Mouse (Mus musculus) ES-Bruce4 (cell line): ENCODE results near the gene Zbtb1. TPM values are rescaled to one million over a fixed set of nuclear protein-coding genes. Genes with fewer than 3 reads are reported as not detected.
A peak's percentile ranks its signal among the peaks of the same experiment; 100 is the strongest.

Experiments used
- H3K27ac ChIP-seq: 2 replicates; pipeline ENCODE4 v1.5.1; 2012; ENCODE audit warnings: low read length, inconsistent platforms; ENCODE audit not compliant: insufficient read depth
- H3K27me3 ChIP-seq: 2 replicates; pipeline ENCODE4 v1.6.1; 2012; ENCODE audit warnings: mild to moderate bottlenecking, low read length, inconsistent platforms; ENCODE audit not compliant: control insufficient read depth, poor library complexity, insufficient read depth, severe bottlenecking
- H3K36me3 ChIP-seq: 2 replicates; pipeline ENCODE4 v1.6.1; 2012; ENCODE audit warnings: inconsistent platforms, mild to moderate bottlenecking, low read length, moderate library complexity; ENCODE audit not compliant: control insufficient read depth, poor library complexity, insufficient read depth, severe bottlenecking
- H3K4me1 ChIP-seq: one replicate; pipeline ENCODE4 v1.8.1; 2011; ENCODE audit warnings: low read length; ENCODE audit not compliant: control insufficient read depth, insufficient read depth
- H3K4me3 ChIP-seq: 2 replicates; pipeline ENCODE4 v1.5.1; 2011; ENCODE audit warnings: low read depth, mild to moderate bottlenecking, low read length
- H3K9ac ChIP-seq: 2 replicates; pipeline ENCODE4 v1.6.1; 2012; ENCODE audit warnings: low read depth, mild to moderate bottlenecking, inconsistent platforms; ENCODE audit not compliant: poor library complexity, severe bottlenecking
- H3K9me3 ChIP-seq: replicated peaks from 2 replicates; pipeline ENCODE4 v1.6.1; 2012; ENCODE audit warnings: mild to moderate bottlenecking, low read length, inconsistent platforms; ENCODE audit not compliant: control insufficient read depth, poor library complexity, insufficient read depth, severe bottlenecking
- CTCF ChIP-seq: IDR thresholded peaks from one replicate; pipeline ENCODE4 v1.8.1; 2011; ENCODE audit warnings: low read depth, low read length
- EP300 ChIP-seq: IDR thresholded peaks from 2 replicates; pipeline ENCODE4 v1.6.1; 2011; ENCODE audit warnings: low read depth, low read length; ENCODE audit not compliant: insufficient read depth
- POLR2A ChIP-seq: IDR thresholded peaks from one replicate; pipeline ENCODE4 v1.8.1; 2011; ENCODE audit warnings: low read length; ENCODE audit not compliant: insufficient read depth
- polyA plus RNA-seq: library from polyadenylated mRNA; stranded (reverse); fragments of >200 nt; gene quantifications from 2 replicates; pipeline ENCODE4 v1.2.4, GENCODE M21; 2011; ENCODE audit warnings: low read depth; ENCODE audit not compliant: missing spikeins, insufficient read depth, insufficient read length

Zbtb1 gene
- polyA plus RNA-seq, 1 experiment: 6.1 TPM

- H3K36me3 ChIP-seq: no peaks in the 10 kb centered on the region
- no peaks in the 10 kb centered on the region for H3K4me1 ChIP-seq
- H3K4me3 ChIP-seq: no peak overlapping the region
- no peaks in the 10 kb centered on the region for H3K9me3 ChIP-seq
- no peaks in the 10 kb centered on the region for H3K27me3 ChIP-seq
- TF ChIP-seq POLR2A (no peak), CTCF (no peak), EP300 (no peak)
- no peak overlapping the region for H3K27ac ChIP-seq
- H3K9ac ChIP-seq: no peak overlapping the region
Measured at GRCm38 (mm10) chr12:76335641-76336040, 34.4 kb upstream of the Zbtb1 start.

- H3K9ac ChIP-seq: no peak overlapping the region
- no peaks in the 10 kb centered on the region for H3K36me3 ChIP-seq
- TF ChIP-seq POLR2A (no peak), CTCF (no peak), EP300 (no peak)
- no peak overlapping the region for H3K4me3 ChIP-seq
- no peaks in the 10 kb centered on the region for H3K9me3 ChIP-seq
- H3K27me3 ChIP-seq: no peaks in the 10 kb centered on the region
- no peak overlapping the region for H3K27ac ChIP-seq
- H3K4me1 ChIP-seq: no peaks in the 10 kb centered on the region
Measured at GRCm38 (mm10) chr12:76336111-76336965, 33.7 kb upstream of the Zbtb1 start.

GRCm38 (mm10) chr12:76341080-76341479, 29.0 kb upstream of the Zbtb1 start:
- no peaks in the 10 kb centered on the region for H3K4me1 ChIP-seq
- H3K27me3 ChIP-seq: no peaks in the 10 kb centered on the region
- H3K4me3 ChIP-seq: no peak overlapping the region
- no peak overlapping the region for H3K9ac ChIP-seq
- H3K36me3 ChIP-seq: no peaks in the 10 kb centered on the region
- no peak overlapping the region for H3K27ac ChIP-seq
- H3K9me3 ChIP-seq: no peaks in the 10 kb centered on the region
- TF ChIP-seq CTCF (peak; percentile 9), EP300 (no peak)

- Histone ChIP-seq H3K4me3 (no peak overlapping the region), H3K36me3 (peaks cover 9% of the 10 kb centered on the region)
Measured at GRCm38 (mm10) chr12:76345759-76346455, 24.2 kb upstream of the Zbtb1 start.

GRCm38 (mm10) chr12:76349680-76350220, 20.3 kb upstream of the Zbtb1 start:
- no peaks in the 10 kb centered on the region for H3K9me3 ChIP-seq
- H3K9ac ChIP-seq: no peak overlapping the region
- peaks cover 9% of the 10 kb centered on the region for H3K36me3 ChIP-seq
- no peak overlapping the region for H3K27ac ChIP-seq
- TF ChIP-seq POLR2A: no peak
- TF ChIP-seq EP300: no peak
- TF ChIP-seq CTCF: no peak
- no peaks in the 10 kb centered on the region for H3K4me1 ChIP-seq
- H3K27me3 ChIP-seq: no peaks in the 10 kb centered on the region
- no peak overlapping the region for H3K4me3 ChIP-seq

More at GRCm38 (mm10) chr12:76345759-76346455, 24.2 kb upstream of the Zbtb1 start:
- Histone ChIP-seq H3K9me3 (no peaks in the 10 kb centered on the region), H3K27me3 (no peaks in the 10 kb centered on the region), H3K9ac (no peak overlapping the region), H3K27ac (no peak overlapping the region), H3K4me1 (no peaks in the 10 kb centered on the region)
- peak; percentile 22 for TF ChIP-seq CTCF
- no peak for TF ChIP-seq POLR2A

GRCm38 (mm10) chr12:76360868-76361267, 9.2 kb upstream of the Zbtb1 start:
- H3K9ac ChIP-seq: no peak overlapping the region
- TF ChIP-seq POLR2A (no peak), CTCF (no peak), EP300 (no peak)
- no peaks in the 10 kb centered on the region for H3K4me1 ChIP-seq
- H3K4me3 ChIP-seq: no peak overlapping the region
- no peaks in the 10 kb centered on the region for H3K9me3 ChIP-seq
- H3K27ac ChIP-seq: no peak overlapping the region
- H3K27me3 ChIP-seq: no peaks in the 10 kb centered on the region
- H3K36me3 ChIP-seq: peaks cover 2% of the 10 kb centered on the region
